Mouse (Mus musculus) heart, adult 2 months (tissue): ENCODE measurements around the gene Cel.

Experiments
- CTCF ChIP-seq: fragments of 200-600 bp; IDR thresholded peaks from 2 replicates; pipeline ENCODE4 v1.8.1; 2022; ENCODE audit warnings: antibody characterized with exemption, mild to moderate bottlenecking, moderate library complexity
- POLR2A ChIP-seq: fragments of 200-500 bp; IDR thresholded peaks from 2 replicates; pipeline ENCODE4 v1.6.1; 2011; ENCODE audit warnings: mild to moderate bottlenecking, low read depth, low read length, control low read depth; ENCODE audit not compliant: insufficient read depth

DNA sequence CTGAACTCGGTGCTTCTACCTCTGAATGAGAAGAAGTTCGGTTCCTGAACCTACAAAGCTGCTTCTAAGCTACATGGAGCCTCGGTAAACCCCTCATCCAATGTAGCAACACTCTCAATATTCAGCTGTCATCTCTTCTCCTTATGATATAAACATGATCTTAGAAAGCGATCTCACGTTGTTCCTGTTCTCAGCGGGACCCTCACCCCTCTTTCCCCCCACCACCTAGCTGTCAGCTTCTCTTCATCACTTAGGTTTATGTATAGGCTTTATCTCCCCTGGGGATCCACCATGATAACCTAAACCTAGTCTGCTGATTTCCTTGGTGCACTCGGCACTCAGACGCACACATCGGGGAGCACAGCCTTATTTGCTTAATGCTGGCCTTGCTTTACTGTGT lies 20.4 kb upstream of the Cel start, which contains the start of gene Gtf3c5:
- TF ChIP-seq CTCF (no peak), POLR2A (no peak)
